Comparison of ENCODE assay signal across 15 mouse cellular contexts in the genomic region with DNA sequence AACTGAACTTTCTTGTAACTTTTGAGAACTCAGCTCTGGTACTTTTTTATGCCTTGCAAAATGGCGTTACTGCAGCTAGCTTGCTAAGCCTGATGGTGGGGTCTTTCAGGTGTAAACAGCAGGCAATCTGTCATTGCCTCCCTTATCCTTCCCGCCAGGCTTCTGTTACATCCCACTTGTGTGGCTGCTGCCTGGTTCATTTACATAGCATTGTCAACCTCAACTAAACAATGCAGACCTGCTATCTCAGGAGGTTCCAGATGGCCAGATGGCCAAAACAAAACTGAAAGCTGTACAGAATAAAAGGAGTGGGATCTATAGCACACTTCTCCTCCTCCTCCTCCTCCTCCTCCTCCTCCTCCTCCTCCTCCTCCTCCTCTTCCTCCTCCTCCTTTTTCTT. TPM values are rescaled to one million over a fixed set of nuclear protein-coding genes. Genes with fewer than 3 reads are reported as not detected.
"Had no signal": no experiment of that assay in that cellular context is flagged by ENCODE, and none has a peak within 500 bp of the region (broad histone marks: within the 10 kb centered on the region; RNA-seq: fewer than 3 reads in every experiment).

No protein-coding gene starts in this region.

RNA-seq across cellular contexts. Expression of gene C130073F10Rik, which starts 21.6 kb away (rescaled TPM):
- polyA plus RNA-seq: lung, adult 2 months; lung, embryonic 15.5 days; lung, postnatal 0 days; macrophage; midbrain, embryonic 11.5 days; midbrain, embryonic 13.5 days; midbrain, embryonic 15.5 days; myocyte; neural tube, embryonic 11.5 days; neural tube, embryonic 13.5 days; neural tube, embryonic 15.5 days; small intestine, adult 2 months; stomach, embryonic 14.5 days; stomach, embryonic 16.5 days; thymus, postnatal 0 days had no signal

RNA-seq across cellular contexts. Expression of gene B020004J07Rik, which starts 28.2 kb away (rescaled TPM):
- polyA plus RNA-seq: lung, adult 2 months; lung, embryonic 15.5 days; lung, postnatal 0 days; macrophage; midbrain, embryonic 11.5 days; midbrain, embryonic 13.5 days; midbrain, embryonic 15.5 days; myocyte; neural tube, embryonic 11.5 days; neural tube, embryonic 13.5 days; neural tube, embryonic 15.5 days; small intestine, adult 2 months; stomach, embryonic 14.5 days; stomach, embryonic 16.5 days; thymus, postnatal 0 days had no signal

RNA-seq across cellular contexts. Expression of gene Gm12800, which starts 36.9 kb away (rescaled TPM):
- polyA plus RNA-seq: lung, adult 2 months; lung, embryonic 15.5 days; lung, postnatal 0 days; macrophage; midbrain, embryonic 11.5 days; midbrain, embryonic 13.5 days; midbrain, embryonic 15.5 days; myocyte; neural tube, embryonic 11.5 days; neural tube, embryonic 13.5 days; neural tube, embryonic 15.5 days; small intestine, adult 2 months; stomach, embryonic 14.5 days; stomach, embryonic 16.5 days; thymus, postnatal 0 days had no signal
